Mouse (Mus musculus): ENCODE results near the gene Lgr5. TPM values are rescaled to one million over a fixed set of nuclear protein-coding genes. Genes with fewer than 3 reads are reported as not detected.

The Lgr5 gene
- total and polyA plus RNA-seq, 3 experiments, result 0.11 TPM; not detected in 2

DNA sequence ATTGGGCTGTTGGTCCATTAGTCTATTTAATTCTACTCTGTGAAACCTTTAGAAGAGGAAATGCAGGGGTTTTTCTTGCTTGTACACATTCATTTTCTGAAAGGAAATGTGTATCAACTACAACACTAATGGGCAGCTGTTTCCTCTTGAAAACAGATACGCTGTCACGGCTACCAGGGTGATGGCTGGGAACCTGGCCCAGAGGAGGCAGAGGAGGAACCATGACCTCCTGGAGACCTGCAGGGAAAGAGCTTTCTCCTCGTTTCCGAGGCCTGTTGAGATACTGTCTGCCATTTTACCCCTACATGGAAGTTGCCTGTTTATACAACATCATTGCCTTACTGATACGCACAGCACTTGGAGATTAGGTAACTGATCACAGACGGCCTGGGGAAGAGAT, 121.8 kb downstream of the Lgr5 start:
- TF ChIP-seq TAL1 (conservative IDR thresholded peaks at IDR 0.05; ENCODE audit: low read depth, low read length) (no peak), POLR2AphosphoS5 (IDR thresholded peaks at IDR 0.05; ENCODE audit: insufficient replicate concordance, low read depth, low read length) (no peak), CTCF (IDR thresholded peaks at IDR 0.05; ENCODE audit: low read depth, low read length) (no peak), GATA1 (IDR thresholded peaks at IDR 0.05; ENCODE audit: borderline replicate concordance, low read length) (no peak), GATA2 (IDR thresholded peaks at IDR 0.05; ENCODE audit: borderline replicate concordance, low read depth, low read length) (no peak)
- DNase-seq (ENCODE audit: low spot score), result no peak
- Histone ChIP-seq H3K9me3 (replicated peaks) (no peaks in the 10 kb centered on the region), H3K4me3 (ENCODE audit: low read depth, low read length) (no peak overlapping the region), H3K36me3 (replicated peaks) (no peaks in the 10 kb centered on the region), H3K27me3 (ENCODE audit: insufficient read depth, low read length) (no peaks in the 10 kb centered on the region), H3K4me1 (ENCODE audit: insufficient read depth, low read depth, low read length) (no peaks in the 10 kb centered on the region)
- ATAC-seq (ENCODE audit: extremely low read depth, insufficient number of reproducible peaks, low FRiP score, poor library complexity, severe bottlenecking), result no peak

DNA sequence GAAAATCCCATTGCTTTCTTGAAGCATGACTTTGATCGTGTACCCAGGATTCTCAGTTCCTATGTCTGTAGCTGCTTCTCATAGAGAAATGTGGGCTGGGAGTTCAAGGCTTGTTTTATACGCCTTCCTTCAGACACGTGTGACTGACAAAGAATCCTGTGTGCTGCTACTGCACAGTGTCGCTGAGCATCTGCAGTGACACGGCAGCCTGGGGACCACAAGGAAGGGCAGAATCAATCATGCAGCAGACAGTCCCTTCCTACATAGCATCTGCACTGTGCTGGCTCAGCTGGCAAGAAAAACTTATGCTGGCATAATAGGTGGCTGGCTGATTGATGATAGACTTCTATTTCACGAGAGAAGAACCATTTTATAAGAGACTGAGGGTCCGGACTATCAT, 122.5 kb downstream of the Lgr5 start:
- ATAC-seq (ENCODE audit: extremely low read depth, insufficient number of reproducible peaks, low FRiP score, poor library complexity, severe bottlenecking) (no peak), DNase-seq (ENCODE audit: low spot score) (no peak)
- H3K27me3 ChIP-seq (ENCODE audit: insufficient read depth, low read length), result no peaks in the 10 kb centered on the region
- no peak for TF ChIP-seq TAL1 (conservative IDR thresholded peaks at IDR 0.05; ENCODE audit: low read depth, low read length)
- no peak for TF ChIP-seq POLR2AphosphoS5 (IDR thresholded peaks at IDR 0.05; ENCODE audit: insufficient replicate concordance, low read depth, low read length)
- no peak for TF ChIP-seq GATA2 (IDR thresholded peaks at IDR 0.05; ENCODE audit: borderline replicate concordance, low read depth, low read length)
- no peak for TF ChIP-seq CTCF (IDR thresholded peaks at IDR 0.05; ENCODE audit: low read depth, low read length)
- no peak for TF ChIP-seq GATA1 (IDR thresholded peaks at IDR 0.05; ENCODE audit: borderline replicate concordance, low read length)
- H3K4me3 ChIP-seq (ENCODE audit: low read depth, low read length), result no peak overlapping the region
- H3K4me1 ChIP-seq (ENCODE audit: insufficient read depth, low read depth, low read length), result no peaks in the 10 kb centered on the region
- no peaks in the 10 kb centered on the region for H3K36me3 ChIP-seq (replicated peaks)
- H3K9me3 ChIP-seq (replicated peaks), result no peaks in the 10 kb centered on the region

DNA sequence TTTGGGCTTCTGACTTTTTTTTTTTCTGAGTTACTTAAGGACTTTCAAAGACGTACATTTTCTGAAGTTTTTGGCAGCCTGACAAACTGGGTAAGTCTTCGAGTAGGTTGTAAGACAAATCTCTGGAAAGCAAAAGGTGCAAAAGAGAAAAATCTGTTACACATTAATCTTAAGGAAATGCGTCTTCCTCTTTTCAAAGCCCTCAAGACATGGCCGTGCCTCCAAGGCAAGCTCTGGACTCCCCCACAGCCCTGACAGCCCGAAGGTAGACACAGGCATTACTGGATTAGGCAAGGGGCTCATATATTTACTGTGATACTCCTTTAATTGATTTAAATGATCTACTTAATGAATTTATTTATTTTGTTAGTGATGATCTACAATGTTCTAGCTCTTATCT, 124.9 kb downstream of the Lgr5 start:
- H3K27me3 ChIP-seq (ENCODE audit: insufficient read depth, low read length), result no peaks in the 10 kb centered on the region
- H3K4me3 ChIP-seq (ENCODE audit: low read depth, low read length), result no peak overlapping the region
- no peaks in the 10 kb centered on the region for H3K9me3 ChIP-seq (replicated peaks)
- H3K36me3 ChIP-seq (replicated peaks), result no peaks in the 10 kb centered on the region
- no peaks in the 10 kb centered on the region for H3K4me1 ChIP-seq (ENCODE audit: insufficient read depth, low read depth, low read length)
- DNase-seq (ENCODE audit: low spot score) (no peak), ATAC-seq (ENCODE audit: extremely low read depth, insufficient number of reproducible peaks, low FRiP score, poor library complexity, severe bottlenecking) (no peak)
- TF ChIP-seq GATA2 (IDR thresholded peaks at IDR 0.05; ENCODE audit: borderline replicate concordance, low read depth, low read length) (no peak), TAL1 (conservative IDR thresholded peaks at IDR 0.05; ENCODE audit: low read depth, low read length) (no peak), CTCF (IDR thresholded peaks at IDR 0.05; ENCODE audit: low read depth, low read length) (no peak), GATA1 (IDR thresholded peaks at IDR 0.05; ENCODE audit: borderline replicate concordance, low read length) (no peak), POLR2AphosphoS5 (IDR thresholded peaks at IDR 0.05; ENCODE audit: insufficient replicate concordance, low read depth, low read length) (no peak)

GRCm38 (mm10) chr10:115457368-115458021, 130.1 kb downstream of the Lgr5 start:
- Histone ChIP-seq H3K36me3 (replicated peaks) (no peaks in the 10 kb centered on the region), H3K4me3 (ENCODE audit: low read depth, low read length) (no peak overlapping the region), H3K27me3 (ENCODE audit: insufficient read depth, low read length) (no peaks in the 10 kb centered on the region), H3K4me1 (ENCODE audit: insufficient read depth, low read depth, low read length) (no peaks in the 10 kb centered on the region), H3K9me3 (replicated peaks) (no peaks in the 10 kb centered on the region)
- ATAC-seq (ENCODE audit: extremely low read depth, insufficient number of reproducible peaks, low FRiP score, poor library complexity, severe bottlenecking) (no peak), DNase-seq (ENCODE audit: low spot score) (no peak)
- TF ChIP-seq POLR2AphosphoS5 (IDR thresholded peaks at IDR 0.05; ENCODE audit: insufficient replicate concordance, low read depth, low read length) (no peak), GATA1 (IDR thresholded peaks at IDR 0.05; ENCODE audit: borderline replicate concordance, low read length) (no peak)

DNA sequence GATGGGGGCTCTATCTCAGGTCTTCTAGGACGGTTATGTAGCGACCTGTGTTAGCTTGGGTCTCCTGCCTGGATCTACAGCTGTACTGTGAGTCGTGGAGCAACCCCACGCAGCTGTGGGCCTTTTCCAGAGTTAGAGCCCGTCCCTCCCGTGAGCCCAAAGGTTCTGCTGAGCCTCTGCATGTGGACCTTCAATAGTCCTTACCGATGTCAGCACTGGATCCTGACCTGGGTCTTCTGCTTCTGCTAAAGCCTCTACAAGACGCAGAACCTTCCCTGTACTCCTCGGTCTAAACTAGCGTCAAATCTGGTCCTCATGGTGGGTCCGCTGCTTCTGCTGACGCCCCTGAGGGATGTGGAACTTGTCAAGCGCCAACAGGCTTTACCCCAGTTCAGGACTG, 139.0 kb downstream of the Lgr5 start:
- Histone ChIP-seq H3K4me1 (ENCODE audit: insufficient read depth, low read depth, low read length) (peaks cover 4% of the 10 kb centered on the region), H3K9me3 (replicated peaks) (no peaks in the 10 kb centered on the region), H3K27me3 (ENCODE audit: insufficient read depth, low read length) (peaks cover 9% of the 10 kb centered on the region), H3K4me3 (ENCODE audit: low read depth, low read length) (no peak overlapping the region), H3K36me3 (replicated peaks) (no peaks in the 10 kb centered on the region)
- no peak for DNase-seq (ENCODE audit: low spot score)
- ATAC-seq (ENCODE audit: extremely low read depth, insufficient number of reproducible peaks, low FRiP score, poor library complexity, severe bottlenecking), result no peak
- TF ChIP-seq GATA2 (IDR thresholded peaks at IDR 0.05; ENCODE audit: borderline replicate concordance, low read depth, low read length) (no peak), CTCF (IDR thresholded peaks at IDR 0.05; ENCODE audit: low read depth, low read length) (no peak), POLR2AphosphoS5 (IDR thresholded peaks at IDR 0.05; ENCODE audit: insufficient replicate concordance, low read depth, low read length) (no peak), GATA1 (IDR thresholded peaks at IDR 0.05; ENCODE audit: borderline replicate concordance, low read length) (no peak), TAL1 (conservative IDR thresholded peaks at IDR 0.05; ENCODE audit: low read depth, low read length) (no peak)

DNA sequence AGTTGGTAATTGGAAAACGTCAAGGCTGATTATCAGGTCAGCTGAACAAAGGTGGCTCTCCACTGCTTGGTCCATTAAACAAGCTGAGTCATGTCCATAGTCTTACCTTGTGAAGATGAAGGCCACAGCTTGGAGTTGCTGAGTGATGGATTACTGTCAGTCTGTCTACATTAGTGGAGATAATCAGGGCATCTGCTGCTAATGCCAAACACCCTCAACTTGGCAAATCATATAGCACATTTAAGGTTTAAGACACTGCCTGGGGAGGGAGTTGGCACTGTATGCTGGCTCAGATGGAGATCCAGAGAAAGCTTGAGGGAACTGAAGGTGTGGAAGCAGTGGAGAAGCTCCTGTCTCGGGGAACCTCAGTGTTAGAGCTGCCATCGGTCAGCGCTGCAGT, 150.3 kb downstream of the Lgr5 start:
- TF ChIP-seq GATA2 (IDR thresholded peaks at IDR 0.05; ENCODE audit: borderline replicate concordance, low read depth, low read length) (no peak), GATA1 (IDR thresholded peaks at IDR 0.05; ENCODE audit: borderline replicate concordance, low read length) (no peak), CTCF (IDR thresholded peaks at IDR 0.05; ENCODE audit: low read depth, low read length) (no peak), POLR2AphosphoS5 (IDR thresholded peaks at IDR 0.05; ENCODE audit: insufficient replicate concordance, low read depth, low read length) (no peak), TAL1 (conservative IDR thresholded peaks at IDR 0.05; ENCODE audit: low read depth, low read length) (no peak)
- ATAC-seq (ENCODE audit: extremely low read depth, insufficient number of reproducible peaks, low FRiP score, poor library complexity, severe bottlenecking) (no peak), DNase-seq (ENCODE audit: low spot score) (no peak)
- Histone ChIP-seq H3K36me3 (replicated peaks) (peaks cover 38% of the 10 kb centered on the region), H3K4me1 (ENCODE audit: insufficient read depth, low read depth, low read length) (no peaks in the 10 kb centered on the region), H3K4me3 (ENCODE audit: low read depth, low read length) (no peak overlapping the region), H3K27me3 (ENCODE audit: insufficient read depth, low read length) (no peaks in the 10 kb centered on the region; the same call in 1 of the 2 replicates), H3K9me3 (replicated peaks) (no peaks in the 10 kb centered on the region)
